Mouse (Mus musculus) cerebellum, adult 2 months (tissue): ENCODE data around the gene Max.

Source experiments
- CTCF ChIP-seq: fragments of 200-500 bp; IDR thresholded peaks from 2 replicates; pipeline ENCODE4 v1.5.1; 2011; ENCODE audit warnings: low read depth, mild to moderate bottlenecking, control low read depth, low read length, moderate library complexity, borderline replicate concordance; ENCODE audit not compliant: insufficient read depth
- POLR2A ChIP-seq: fragments of 200-500 bp; IDR thresholded peaks from 2 replicates; pipeline ENCODE4 v1.6.1; 2011; ENCODE audit warnings: low read length, control low read depth, borderline replicate concordance; ENCODE audit not compliant: insufficient read depth

DNA sequence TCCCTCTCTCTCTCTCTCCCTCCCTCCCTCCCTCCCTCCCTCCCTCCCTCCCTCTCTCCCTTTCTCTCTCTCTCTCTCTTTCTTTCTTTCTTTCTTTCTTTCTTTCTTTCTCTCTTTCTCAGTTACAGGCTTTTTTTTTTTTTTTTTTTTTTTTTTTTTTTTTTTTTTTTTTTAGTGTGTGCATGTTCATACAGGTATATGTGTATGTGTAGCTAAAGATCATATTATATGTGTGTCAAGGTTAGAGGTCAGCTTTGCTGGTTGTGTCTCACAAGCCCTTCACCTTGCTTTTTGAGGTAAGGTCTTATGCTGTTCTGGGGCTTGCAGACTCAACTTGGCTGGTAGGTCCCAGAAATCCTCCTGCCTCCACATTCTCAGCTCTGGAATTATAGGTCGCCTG, 39.3 kb upstream of the Max start:
- TF ChIP-seq CTCF (no peak), POLR2A (no peak)
